Mouse (Mus musculus) heart, adult 2 months (tissue): Measurements from ENCODE around the gene Zmiz1.

Experiments used
- CTCF ChIP-seq: fragments of 200-600 bp; IDR thresholded peaks from 2 replicates; pipeline ENCODE4 v1.8.1; 2022; ENCODE audit warnings: antibody characterized with exemption, mild to moderate bottlenecking, moderate library complexity
- EP300 ChIP-seq: fragments of 200-500 bp; IDR thresholded peaks from 2 replicates; pipeline ENCODE4 v1.6.1; 2011; ENCODE audit warnings: low read depth, low read length, control low read depth; ENCODE audit not compliant: insufficient read depth
- POLR2A ChIP-seq: fragments of 200-500 bp; IDR thresholded peaks from 2 replicates; pipeline ENCODE4 v1.6.1; 2011; ENCODE audit warnings: mild to moderate bottlenecking, low read depth, low read length, control low read depth; ENCODE audit not compliant: insufficient read depth

DNA sequence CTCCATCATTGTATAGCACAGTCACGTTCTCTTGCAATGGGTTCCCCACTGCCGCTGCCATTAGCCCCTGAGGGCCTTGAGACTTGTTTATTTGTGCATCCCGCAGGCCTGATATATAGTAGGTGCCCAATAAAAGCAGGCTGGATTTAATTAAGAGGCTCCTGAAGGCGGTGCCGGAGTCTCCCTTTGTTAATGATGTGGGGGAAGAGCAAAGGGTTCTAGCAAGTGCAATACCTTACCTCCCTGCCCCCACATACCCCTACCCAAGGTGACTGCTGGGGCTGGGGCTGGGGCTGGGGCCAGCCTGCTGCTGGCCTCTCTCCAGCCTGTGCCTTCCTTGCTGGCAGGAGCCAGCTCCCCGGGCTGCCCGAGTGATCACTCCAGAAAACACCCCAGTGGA, 39.4 kb downstream of the Zmiz1 start:
- TF ChIP-seq CTCF (no peak), POLR2A (no peak), EP300 (no peak)
